Mouse (Mus musculus) intestine, embryonic 14.5 days (tissue): Measurements from ENCODE around the gene Cenpx. TPM values are rescaled to one million over a fixed set of nuclear protein-coding genes. Genes with fewer than 3 reads are reported as not detected.
"Not testable (repeated sequence)": the region's sequence is repeated elsewhere in the genome, so short reads cannot be mapped to it uniquely, and the experiment has no call there.

Source experiments
- ATAC-seq: fragments of 200-750 bp; cut with Nextera tagmentation; replicated peaks from 2 replicates; pipeline ENCODE4 v1.8.0; 2017; ENCODE audit warnings: low read depth, moderate number of reproducible peaks, moderate TSS enrichment, moderate library complexity; ENCODE audit not compliant: low FRiP score, low TSS enrichment
- DNase-seq: peaks from one replicate; pipeline ENCODE4 v3.0.0-alpha.2; 2018; ENCODE audit warnings: low spot score
- H3K27ac ChIP-seq: fragments of 300-500 bp; sonication (generic); 2 replicates; pipeline ENCODE4 v1.5.1; 2014; ENCODE audit warnings: low read depth, mild to moderate bottlenecking, control low read depth
- H3K27me3 ChIP-seq: fragments of 300-500 bp; sonication (generic); replicated peaks from 2 replicates; pipeline ENCODE4 v1.6.1; 2014; ENCODE audit warnings: low read length, control low read depth; ENCODE audit not compliant: control insufficient read depth, insufficient read depth
- H3K36me3 ChIP-seq: fragments of 300-500 bp; sonication (generic); 2 replicates; pipeline ENCODE4 v1.6.1; 2014; ENCODE audit warnings: low read length, control low read depth; ENCODE audit not compliant: control insufficient read depth, insufficient read depth
- H3K4me1 ChIP-seq: fragments of 300-500 bp; sonication (generic); replicated peaks from 2 replicates; pipeline ENCODE4 v1.6.1; 2014; ENCODE audit warnings: low read length, control low read depth, mixed read lengths; ENCODE audit not compliant: control insufficient read depth, insufficient read depth
- H3K4me2 ChIP-seq: fragments of 300-500 bp; sonication (generic); 2 replicates; pipeline ENCODE4 v1.6.1; 2014; ENCODE audit warnings: low read length
- H3K4me3 ChIP-seq: fragments of 300-500 bp; sonication (generic); 2 replicates; pipeline ENCODE4 v1.5.1; 2014; ENCODE audit warnings: low read depth, low read length, control low read depth, mixed read lengths
- H3K9ac ChIP-seq: fragments of 300-500 bp; sonication (generic); 2 replicates; pipeline ENCODE4 v1.6.1; 2014; ENCODE audit warnings: mild to moderate bottlenecking, low read length
- H3K9me3 ChIP-seq: fragments of 300-500 bp; sonication (generic); 2 replicates; pipeline ENCODE4 v1.6.1; 2016; ENCODE audit warnings: low read length, control low read depth; ENCODE audit not compliant: control insufficient read depth
- WGBS: fragments of 180-500 bp; shearing (Covaris S2); extraction: QIAGEN DNeasy Blood & Tissue Kit; methylation state at CpG from one replicate; pipeline ENCODE4 v1.1.7; 2014; 5-methylcytosine and 5-hydroxymethylcytosine counted together
- polyA plus RNA-seq: library from polyadenylated mRNA; unstranded; fragments of >200 nt; fragmentation: Nextera tagmentation; extraction: Ambion mirVana; gene quantifications from 2 replicates; pipeline ENCODE4 v1.2.1, GENCODE M21; 2014

Gene Cenpx
- polyA plus RNA-seq, 1 experiment from 2014 or later: 178 TPM

GRCm38 (mm10) chr11:120740981-120741380, 27.4 kb upstream of the Cenpx start:
- Histone ChIP-seq H3K9ac (no peak overlapping the region), H3K4me2 (no peak overlapping the region), H3K27me3 (no peaks in the 10 kb centered on the region), H3K9me3 (no peaks in the 10 kb centered on the region), H3K27ac (no peak overlapping the region), H3K36me3 (no peaks in the 10 kb centered on the region), H3K4me3 (no peak overlapping the region), H3K4me1 (no peaks in the 10 kb centered on the region)
- DNase-seq (no peak), ATAC-seq (no peak)
- WGBS: 88% methylated on average over 5 of the region's 5 CpGs

GRCm38 (mm10) chr11:120736424-120736823, 22.9 kb upstream of the Cenpx start:
- H3K27me3 ChIP-seq: no peaks in the 10 kb centered on the region
- no peaks in the 10 kb centered on the region for H3K36me3 ChIP-seq
- H3K4me1 ChIP-seq: no peaks in the 10 kb centered on the region
- ATAC-seq (no peak), DNase-seq (no peak)
- no peak overlapping the region for H3K4me3 ChIP-seq
- no peak overlapping the region for H3K4me2 ChIP-seq
- no peaks in the 10 kb centered on the region for H3K9me3 ChIP-seq
- no peak overlapping the region for H3K9ac ChIP-seq
- WGBS: 74% methylated on average over 6 of the region's 6 CpGs
- no peak overlapping the region for H3K27ac ChIP-seq

- no peak for DNase-seq
- Histone ChIP-seq H3K4me1 (no peaks in the 10 kb centered on the region), H3K4me2 (no peak overlapping the region), H3K36me3 (no peaks in the 10 kb centered on the region), H3K9ac (no peak overlapping the region), H3K4me3 (no peak overlapping the region), H3K27ac (no peak overlapping the region), H3K27me3 (no peaks in the 10 kb centered on the region), H3K9me3 (no peaks in the 10 kb centered on the region)
- ATAC-seq: no peak
- WGBS: 54% methylated on average over 6 of the region's 6 CpGs
Observed at GRCm38 (mm10) chr11:120733521-120733920, 20.0 kb upstream of the Cenpx start.

GRCm38 (mm10) chr11:120731858-120732680, 18.5 kb upstream of the Cenpx start, which contains the start of gene Cbr2:
TSS of gene Cbr2 (minus strand) at chr11:120732114.
- H3K27me3 ChIP-seq: no peaks in the 10 kb centered on the region
- no peaks in the 10 kb centered on the region for H3K9me3 ChIP-seq
- H3K4me2 ChIP-seq: no peak within 1 kb of the TSS
- H3K4me3 ChIP-seq: no peak within 1 kb of the TSS
- 72% methylated on average over 12 of the region's 12 CpGs for WGBS
- no peaks in the 10 kb centered on the region for H3K36me3 ChIP-seq
- no peak for DNase-seq
- H3K27ac ChIP-seq: no peak within 1 kb of the TSS
- no peak within 1 kb of the TSS for H3K9ac ChIP-seq
- no peak for ATAC-seq
- no peaks in the 10 kb centered on the region for H3K4me1 ChIP-seq

DNA sequence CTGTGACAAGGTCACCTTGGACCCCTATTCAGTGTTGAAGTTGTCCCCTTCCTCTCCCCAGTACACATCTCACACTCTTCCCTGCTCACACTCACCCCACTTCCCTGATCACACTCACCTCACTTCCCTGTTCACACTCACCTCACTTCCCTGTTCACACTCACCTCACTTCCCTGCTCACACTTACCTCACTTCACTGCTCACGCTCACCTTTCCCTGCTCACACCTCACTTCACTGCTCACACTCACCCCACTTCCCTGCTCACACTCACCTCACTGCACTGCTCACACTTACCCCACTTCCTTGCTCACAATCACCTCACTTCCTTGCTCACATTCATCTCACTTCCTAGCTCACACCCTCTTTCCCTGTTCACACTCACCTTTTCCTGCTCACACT, 17.9 kb upstream of the Cenpx start:
- no peak overlapping the region for H3K4me2 ChIP-seq
- no peak overlapping the region for H3K9ac ChIP-seq
- H3K27ac ChIP-seq: no peak overlapping the region
- no peak for DNase-seq
- no peak overlapping the region for H3K4me3 ChIP-seq
- no peaks in the 10 kb centered on the region for H3K36me3 ChIP-seq
- H3K27me3 ChIP-seq: no peaks in the 10 kb centered on the region
- no peaks in the 10 kb centered on the region for H3K9me3 ChIP-seq
- no peak for ATAC-seq
- 93% methylated on average over 1 of the region's 1 CpGs for WGBS
- H3K4me1 ChIP-seq: peaks cover 5% of the 10 kb centered on the region; the same call in 1 of the 2 replicates

DNA sequence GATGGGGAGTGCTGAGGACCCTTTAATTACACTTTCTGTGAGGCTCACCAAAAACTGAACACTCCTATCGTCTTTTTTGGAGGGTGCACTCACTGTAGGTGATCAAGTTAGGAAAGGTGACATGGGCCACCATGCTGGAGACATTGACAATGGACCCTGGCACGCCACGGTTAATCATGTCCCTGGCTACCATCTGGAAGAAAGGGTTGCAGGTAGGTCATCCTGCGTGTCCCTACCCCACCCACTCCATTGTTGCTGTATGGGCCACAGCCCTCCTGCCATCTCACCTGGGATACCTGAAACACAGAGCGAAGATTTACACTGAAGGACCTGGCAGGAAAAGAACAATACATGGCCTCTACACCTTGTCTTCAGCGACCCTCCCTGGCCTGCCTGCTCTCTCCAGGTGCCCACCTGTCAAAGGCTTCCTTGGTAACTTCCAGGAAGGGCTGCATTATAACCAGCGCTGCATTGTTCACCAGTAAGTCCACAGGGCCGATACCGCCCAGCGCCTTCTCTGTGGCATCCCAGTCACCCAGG, 16.9 kb upstream of the Cenpx start:
- ATAC-seq: no peak

GRCm38 (mm10) chr11:120729432-120730050, 16.0 kb upstream of the Cenpx start:
- not testable (repeated sequence) for H3K9me3 ChIP-seq, H3K9ac ChIP-seq, DNase-seq, H3K27ac ChIP-seq, H3K4me1 ChIP-seq, H3K4me3 ChIP-seq, H3K36me3 ChIP-seq, H3K27me3 ChIP-seq
- peak overlapping the region; percentile 31 for H3K4me2 ChIP-seq
- ATAC-seq: peak; percentile 29; the same call in 1 of the 2 replicates
- 1% methylated on average over 17 of the region's 21 CpGs for WGBS

More for the DNA sequence above, 16.9 kb upstream of the Cenpx start:
- whole genome bisulfite sequencing: 90% methylated on average over 10 of the region's 10 CpGs
- Histone ChIP-seq H3K4me2 (no peak overlapping the region), H3K36me3 (no peaks in the 10 kb centered on the region), H3K27ac (no peak overlapping the region), H3K4me1 (peaks cover 6% of the 10 kb centered on the region; the same call in 1 of the 2 replicates), H3K4me3 (no peak overlapping the region), H3K9ac (no peak overlapping the region), H3K9me3 (no peaks in the 10 kb centered on the region), H3K27me3 (no peaks in the 10 kb centered on the region)
- DNase-seq: no peak

- ATAC-seq (no peak), DNase-seq (no peak)
- no peak overlapping the region for H3K4me2 ChIP-seq
- no peaks in the 10 kb centered on the region for H3K27me3 ChIP-seq
- peaks cover 6% of the 10 kb centered on the region; the same call in 1 of the 2 replicates for H3K4me1 ChIP-seq
- no peaks in the 10 kb centered on the region for H3K9me3 ChIP-seq
- H3K9ac ChIP-seq: no peak overlapping the region
- H3K4me3 ChIP-seq: no peak overlapping the region
- WGBS: 69% methylated on average over 11 of the region's 11 CpGs
- H3K36me3 ChIP-seq: no peaks in the 10 kb centered on the region
- H3K27ac ChIP-seq: no peak overlapping the region
Observed at GRCm38 (mm10) chr11:120728530-120729240, 15.1 kb upstream of the Cenpx start.
